Mouse (Mus musculus) megakaryocyte progenitor cell, adult 5-6 weeks (primary cell): ENCODE measurements around the gene AC131692.1. TPM values are rescaled to one million over a fixed set of nuclear protein-coding genes. Genes with fewer than 3 reads are reported as not detected.

ENCODE experiments used
- ATAC-seq: replicated peaks from 2 replicates; pipeline ENCODE4 v1.8.0; 2016; ENCODE audit warnings: mild to moderate bottlenecking, moderate TSS enrichment, inconsistent platforms; ENCODE audit not compliant: poor library complexity
- total RNA-seq, 2 experiments: library from RNA; stranded (forward) in 1 of 2; stranded (reverse) in 1 of 2; fragments of 157-497, 149-512 nt in 1 of 2; fragments of 200-1000 nt in 1 of 2; gene quantifications; 2 replicates each; pipeline versions ENCODE4 v1.2.3 to v1.2.4; 2015 to 2017

Gene AC131692.1
- total RNA-seq (2015), result 0.30 and 0.73 TPM in 2 replicates
- 4.6 TPM in 1 of 2 replicates, not detected in the other for total RNA-seq (2017)

- ATAC-seq, result no peak
These were observed at the start of gene AC131692.1 for GRCm38 (mm10) chr19:6094119-6094518. Gene AC131692.1, plus strand, starts transcription at chr19:6094419.

GRCm38 (mm10) chr19:6045366-6046293 lies 48.6 kb upstream of the AC131692.1 start:
- ATAC-seq, result peak; percentile 32

DNA sequence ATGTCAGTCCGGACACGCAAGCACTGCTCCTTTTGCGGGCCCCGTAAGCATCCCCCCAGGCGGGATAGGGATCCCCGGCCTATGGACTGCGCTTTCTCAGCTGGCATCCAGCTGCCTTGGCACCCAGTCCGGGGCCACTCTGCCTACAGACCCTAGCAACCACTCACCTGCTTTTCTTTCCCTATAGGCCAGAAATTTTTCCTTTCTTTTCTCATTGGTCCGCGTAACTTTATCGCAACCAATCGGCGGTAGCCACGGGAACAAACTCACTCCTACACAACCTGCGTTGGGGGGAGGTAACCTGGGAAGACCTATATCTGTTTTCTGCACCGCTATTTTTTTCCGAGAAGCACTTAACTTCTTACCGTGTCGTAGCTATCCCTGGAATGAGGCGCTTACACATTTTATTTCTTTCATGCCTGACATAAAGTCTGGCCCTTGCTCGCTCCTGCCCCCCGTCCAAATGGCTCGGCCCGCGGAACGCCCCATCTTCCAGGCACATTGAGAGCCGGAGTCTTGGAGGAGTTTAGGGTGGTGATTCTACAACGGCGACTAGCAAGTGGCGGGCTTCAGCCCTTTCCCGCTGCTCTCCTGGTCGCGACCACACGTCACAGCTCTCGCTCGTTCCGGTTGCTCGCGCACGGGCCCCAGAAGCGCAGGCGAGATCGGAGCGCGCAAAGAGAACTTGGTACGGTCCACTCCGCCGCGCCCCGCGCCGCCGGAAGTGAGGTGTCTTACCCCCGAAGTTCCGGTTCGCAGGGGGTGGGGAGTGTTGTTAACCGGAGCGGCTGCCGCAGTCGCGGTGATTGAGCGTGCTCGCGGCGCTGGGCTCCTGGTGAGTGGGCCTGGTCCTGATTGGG lies 47.7 kb upstream of the AC131692.1 start, which contains the start of gene Syvn1:
Gene Syvn1 (plus strand): TSS at position 283 of the 860 bp plus-strand sequence.
- ATAC-seq, result peak; percentile 82

- ATAC-seq, result no peak
These were observed 46.9 kb upstream of the AC131692.1 start for GRCm38 (mm10) chr19:6047154-6047898.

GRCm38 (mm10) chr19:6047899-6048166 lies 46.4 kb upstream of the AC131692.1 start:
- no peak for ATAC-seq

DNA sequence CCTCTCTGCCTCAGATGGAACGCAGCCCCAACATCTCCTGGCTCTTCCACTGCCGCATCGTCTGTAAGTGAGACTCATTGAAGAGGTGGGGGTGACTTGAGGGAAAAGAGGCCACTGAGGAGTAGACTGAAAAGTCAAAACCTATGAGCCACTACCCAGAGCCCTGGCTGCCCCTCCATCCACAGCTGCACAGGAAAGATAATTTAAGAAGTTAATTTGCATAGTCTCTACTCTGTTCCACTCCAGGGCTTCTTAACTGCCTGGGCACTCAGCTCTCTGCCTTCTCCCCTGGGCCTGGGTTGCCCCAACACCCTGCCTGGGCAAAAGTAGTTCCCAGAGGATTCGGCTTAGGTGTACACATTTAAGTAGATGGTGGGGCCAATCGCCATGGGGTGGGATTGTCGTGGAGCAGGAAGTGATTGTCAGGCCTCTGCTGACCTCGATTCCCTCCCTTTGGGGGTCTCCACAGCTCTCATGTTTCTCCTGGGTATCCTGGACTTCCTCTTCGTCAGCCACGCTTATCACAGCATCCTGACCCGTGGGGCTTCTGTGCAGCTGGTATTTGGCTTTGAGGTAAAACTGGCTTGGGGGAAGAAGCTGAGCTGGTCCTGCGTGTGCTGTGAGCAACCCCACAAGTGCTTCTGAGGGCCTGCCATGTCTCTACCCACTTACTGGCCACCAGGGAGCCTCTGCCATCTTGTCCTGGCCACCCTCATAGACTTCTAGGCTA lies 45.4 kb upstream of the AC131692.1 start:
- no peak for ATAC-seq

DNA sequence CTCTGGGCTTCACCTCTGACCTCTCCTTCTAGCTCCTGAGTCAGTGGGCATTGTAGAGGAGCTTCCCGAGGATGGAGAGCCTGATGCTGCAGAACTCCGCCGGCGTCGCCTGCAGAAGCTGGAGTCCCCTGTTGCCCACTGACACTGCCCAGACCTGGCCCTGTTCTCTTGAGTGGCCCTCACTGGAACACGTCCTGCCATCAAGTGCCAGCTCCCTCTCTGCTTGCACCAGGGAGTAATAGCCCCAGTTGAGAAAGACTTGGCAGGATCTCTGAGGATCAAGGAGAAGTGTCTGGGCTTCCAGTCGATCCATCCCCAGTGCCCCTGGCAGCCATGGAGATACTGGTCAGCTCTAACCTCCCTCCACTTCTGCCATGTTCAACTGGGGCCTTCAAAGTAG lies 41.7 kb upstream of the AC131692.1 start:
- no peak for ATAC-seq

GRCm38 (mm10) chr19:6054296-6054695 lies 39.9 kb upstream of the AC131692.1 start:
- ATAC-seq, result no peak

DNA sequence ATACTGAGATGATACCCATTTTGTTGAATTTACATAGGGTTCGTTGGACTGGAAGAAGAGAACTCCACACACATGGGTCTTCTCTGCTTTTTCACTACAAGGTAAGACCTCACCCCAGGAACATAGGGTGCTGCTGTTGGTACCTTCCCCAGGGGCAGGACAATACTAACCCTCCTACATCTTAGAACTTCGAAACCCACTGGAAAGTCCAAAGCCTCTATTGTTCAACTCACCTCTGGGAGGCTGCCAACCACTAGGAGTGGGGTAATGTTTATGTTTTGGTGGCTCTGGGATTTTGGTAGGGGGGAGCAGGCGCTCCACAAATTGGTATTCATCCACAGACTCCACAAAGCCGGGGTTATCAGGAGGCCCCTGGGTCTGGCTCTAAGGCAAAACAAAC lies 37.5 kb upstream of the AC131692.1 start:
- no peak for ATAC-seq

- peak; percentile 78 for ATAC-seq
These were observed 36.7 kb upstream of the AC131692.1 start, which contains the start of the genes Mrpl49 and Fau for GRCm38 (mm10) chr19:6057313-6058096. Gene Mrpl49, minus strand, starts transcription at chr19:6057785. Gene Fau, plus strand, starts transcription at chr19:6057844.

- no peak for ATAC-seq
These were observed 35.7 kb upstream of the AC131692.1 start for GRCm38 (mm10) chr19:6058513-6058912.

DNA sequence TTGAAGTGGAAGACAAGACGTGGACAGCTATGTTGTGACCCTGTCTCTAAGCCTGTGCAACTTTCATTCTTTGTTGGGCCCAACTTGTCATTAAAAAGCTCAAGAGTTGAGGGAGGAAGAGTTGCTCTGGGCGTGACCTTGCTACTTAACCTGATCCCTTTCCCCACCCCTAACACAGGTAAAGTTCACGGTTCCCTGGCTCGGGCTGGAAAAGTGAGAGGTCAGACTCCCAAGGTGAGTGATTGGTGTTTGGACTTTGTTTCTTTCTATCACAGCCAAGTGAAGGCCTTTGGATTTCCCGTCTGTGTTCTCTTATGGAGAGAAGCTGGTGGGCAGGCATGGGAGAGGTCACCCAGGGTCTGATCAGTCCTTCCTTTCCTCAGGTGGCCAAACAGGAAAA lies 35.3 kb upstream of the AC131692.1 start:
- ATAC-seq, result no peak

- ATAC-seq, result peak; percentile 68
These were observed 33.1 kb upstream of the AC131692.1 start, which contains the start of gene Znhit2 for GRCm38 (mm10) chr19:6061021-6061533. Gene Znhit2, plus strand, starts transcription at chr19:6061192.

- peak; percentile 40 for ATAC-seq
These were observed 32.4 kb upstream of the AC131692.1 start for GRCm38 (mm10) chr19:6061641-6062302.

- no peak for ATAC-seq
These were observed 31.8 kb upstream of the AC131692.1 start for GRCm38 (mm10) chr19:6062418-6062817.

DNA sequence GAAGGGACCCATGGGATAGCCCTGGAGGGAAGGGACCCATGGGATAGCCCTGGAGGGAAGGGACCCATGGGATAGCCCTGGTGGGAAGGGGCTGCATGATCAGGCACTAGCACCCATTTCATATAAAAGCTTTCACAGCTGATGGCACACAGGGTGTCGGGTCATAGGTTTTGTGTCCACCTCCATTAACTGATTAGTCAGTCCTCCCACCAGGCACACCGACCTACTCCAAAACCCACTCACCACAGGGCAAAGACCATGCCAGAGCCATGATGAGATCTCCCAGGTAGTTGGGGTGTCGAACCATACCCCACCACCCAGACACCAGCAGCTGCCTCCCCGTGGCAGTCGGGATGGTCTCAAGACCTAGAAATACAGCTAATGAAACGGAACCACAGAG lies 31.1 kb upstream of the AC131692.1 start:
- ATAC-seq, result no peak

DNA sequence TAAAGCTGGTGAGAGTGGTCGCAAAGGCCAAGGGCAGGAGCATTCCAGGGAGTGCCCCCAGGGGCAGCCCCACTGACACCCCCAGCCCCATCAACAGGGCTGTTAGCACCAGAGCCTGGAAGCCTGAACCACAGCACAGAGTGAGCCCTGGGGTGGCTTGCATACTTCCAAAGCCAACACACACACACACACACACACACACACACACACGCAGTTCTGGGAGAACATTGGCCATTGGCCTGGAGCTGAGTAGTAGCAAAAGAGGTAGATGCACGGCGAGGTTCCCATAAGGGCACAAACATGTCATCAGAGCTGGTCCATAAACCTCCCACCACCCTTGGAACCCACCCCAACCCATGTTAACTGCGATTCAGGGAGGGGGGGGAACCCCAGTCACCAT lies 27.6 kb upstream of the AC131692.1 start:
- no peak for ATAC-seq

- peak; percentile 81 for ATAC-seq
These were observed 27.1 kb upstream of the AC131692.1 start for GRCm38 (mm10) chr19:6067011-6067723.
